Mouse (Mus musculus) bone marrow macrophage, adult 2 months (primary cell): ENCODE measurements around the gene Grik4.

Experiments used
- CTCF ChIP-seq: IDR thresholded peaks from 2 replicates; pipeline ENCODE4 v1.5.1; 2012; ENCODE audit warnings: low read depth, mild to moderate bottlenecking, low read length, moderate library complexity
- POLR2A ChIP-seq: IDR thresholded peaks from 2 replicates; pipeline ENCODE4 v1.6.1; 2012; ENCODE audit warnings: mild to moderate bottlenecking, low read depth, low read length, borderline replicate concordance

GRCm38 (mm10) chr9:42809146-42809545, 135.1 kb downstream of the Grik4 start:
- TF ChIP-seq CTCF (no peak), POLR2A (no peak)
